ENCODE assay signal across 15 mouse cellular contexts in genomic region chr9:101796063-101796462, GRCm38 (mm10).
"Had no signal": no experiment of that assay in that cellular context is flagged by ENCODE, and none has a peak within 500 bp of the region (broad histone marks: within the 10 kb centered on the region; RNA-seq: fewer than 3 reads in every experiment).

No protein-coding gene starts in this region.

- H3K9me3 ChIP-seq: liver, embryonic 13.5 days had no signal

- H3K4me1 ChIP-seq: liver, embryonic 13.5 days had no signal

- DNase-seq: kidney, adult 18-20 months; kidney, adult 9 months; kidney, postnatal 14 days; left cerebral cortex, postnatal 4 days; liver, embryonic 13.5 days; lung, adult 2 months; lung, postnatal 14 days; lung, postnatal 4 days; midbrain, embryonic 14.5 days; right cerebral cortex, postnatal 25 days; thymus, adult 2 months; thymus, postnatal 14 days; thymus, postnatal 4 days had no signal

- H3K27me3 ChIP-seq: liver, embryonic 13.5 days had no signal

- H3K4me2 ChIP-seq: liver, embryonic 13.5 days; midbrain, embryonic 11.5 days had no signal

- H3K27ac ChIP-seq: left cerebral cortex, adult 2 months; liver, embryonic 13.5 days had no signal

- H3K36me3 ChIP-seq: liver, embryonic 13.5 days had no signal

- H3K9ac ChIP-seq: liver, embryonic 13.5 days had no signal

- H3K4me3 ChIP-seq: left cerebral cortex, adult 2 months; liver, embryonic 13.5 days had no signal
